Mouse (Mus musculus) kidney, postnatal 10 days (tissue): ENCODE measurements at regions not wholly inside any gene's neighbourhood (a gene's known extent, or its start where the extent isn't known, plus 50 kb on each side); places are given as distances from the start of the nearest gene placed in this dataset.
A peak's percentile ranks its signal among the peaks of the same experiment; 100 is the strongest.

ENCODE experiments used
- DNase-seq: peaks from one replicate; pipeline ENCODE4 v3.0.0; 2021; ENCODE audit warnings: mixed read lengths

GRCm38 (mm10) chr7:72592649-72593048, 286.2 kb upstream of the Mctp2 start:
- no peak for DNase-seq

GRCm38 (mm10) chr7:72593259-72593658, 286.9 kb upstream of the Mctp2 start:
- DNase-seq = no peak

- no peak for DNase-seq
Measured at GRCm38 (mm10) chr7:72594741-72595140, 288.3 kb upstream of the Mctp2 start.

- no peak for DNase-seq
Measured at GRCm38 (mm10) chr7:72596985-72597384, 290.6 kb upstream of the Mctp2 start.

- DNase-seq = no peak
Measured at GRCm38 (mm10) chr7:72601933-72602332, 295.5 kb upstream of the Mctp2 start.

DNA sequence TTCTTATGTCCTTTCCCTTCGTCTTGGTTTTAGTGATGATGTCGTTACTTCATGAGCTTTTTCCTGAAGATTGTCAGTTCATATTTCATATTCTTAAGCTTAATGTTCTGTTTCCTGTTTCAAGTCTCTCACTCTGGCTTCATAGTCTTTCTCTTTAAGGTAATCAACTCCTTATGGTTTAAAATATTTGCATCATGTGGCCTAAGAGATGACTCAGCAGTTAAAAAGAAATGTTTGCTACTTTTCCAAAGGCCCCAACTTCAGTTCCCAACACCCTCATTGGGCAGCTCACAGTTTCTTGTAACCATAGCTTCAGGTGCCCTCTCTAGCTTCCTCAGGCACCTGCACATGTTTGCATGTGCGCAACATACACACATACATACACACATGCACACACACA, 303.4 kb upstream of the Mctp2 start:
- DNase-seq = no peak

DNA sequence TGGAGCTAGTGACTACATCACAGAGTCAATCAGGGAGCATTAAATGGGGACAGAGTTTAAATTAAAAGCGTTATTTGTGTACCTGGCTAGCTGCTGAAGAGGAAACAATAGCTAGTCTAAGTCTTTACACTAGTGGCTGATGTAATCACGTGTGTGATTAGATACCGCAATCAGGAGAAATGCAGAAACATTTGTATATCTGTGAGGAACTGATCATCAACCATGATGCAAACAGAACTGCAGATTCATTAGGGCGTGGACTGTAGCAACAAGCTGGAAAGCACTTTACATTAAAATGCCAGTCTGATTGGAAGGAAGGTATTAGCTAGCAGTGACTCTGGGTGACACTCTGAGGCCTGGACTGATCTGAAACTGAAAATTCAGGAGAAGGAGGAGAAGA, 308.8 kb upstream of the Mctp2 start:
- DNase-seq = no peak

GRCm38 (mm10) chr7:72627369-72627768, 321.0 kb upstream of the Mctp2 start:
- DNase-seq = no peak

- no peak for DNase-seq
Measured at GRCm38 (mm10) chr7:72639566-72639965, 333.2 kb upstream of the Mctp2 start.

- DNase-seq = no peak
Measured at GRCm38 (mm10) chr7:72675018-72675417, 368.6 kb upstream of the Mctp2 start.

- DNase-seq = no peak
Measured at GRCm38 (mm10) chr7:72685803-72686202, 379.4 kb upstream of the Mctp2 start.

GRCm38 (mm10) chr7:72687356-72687755, 380.9 kb upstream of the Mctp2 start:
- no peak for DNase-seq

GRCm38 (mm10) chr7:72691396-72691795, 385.0 kb upstream of the Mctp2 start:
- DNase-seq = no peak

- no peak for DNase-seq
Measured at GRCm38 (mm10) chr7:72691859-72692258, 385.5 kb upstream of the Mctp2 start.

DNA sequence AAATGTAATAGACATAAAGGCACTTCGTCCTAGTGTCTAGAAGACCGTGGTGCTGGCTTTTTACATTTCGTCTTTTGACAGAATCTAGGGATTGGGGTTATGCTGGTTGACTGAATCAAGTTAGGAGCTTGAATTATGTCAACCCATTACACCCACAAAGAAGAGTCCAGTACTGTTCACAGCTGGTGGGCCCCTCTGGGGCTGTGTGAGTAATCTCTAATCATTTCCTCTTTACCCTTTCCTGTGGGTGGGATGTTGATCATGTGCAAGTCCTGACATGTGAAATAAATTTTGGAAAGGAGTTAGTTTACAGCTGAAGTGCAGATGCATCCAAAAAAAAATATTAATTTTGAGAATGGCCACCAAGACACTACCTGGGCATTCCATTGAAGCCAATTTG, 390.3 kb upstream of the Mctp2 start:
- DNase-seq = no peak

GRCm38 (mm10) chr7:72703652-72704341, 397.4 kb upstream of the Mctp2 start:
- no peak for DNase-seq

GRCm38 (mm10) chr7:72711193-72712131, 405.1 kb upstream of the Mctp2 start:
- peak; percentile 26 for DNase-seq

GRCm38 (mm10) chr7:72715401-72715800, 409.0 kb upstream of the Mctp2 start:
- DNase-seq = no peak

GRCm38 (mm10) chr7:72716051-72716450, 409.6 kb upstream of the Mctp2 start:
- DNase-seq = no peak

- DNase-seq = no peak
Measured at GRCm38 (mm10) chr7:72726214-72726854, 419.9 kb upstream of the Mctp2 start.

DNA sequence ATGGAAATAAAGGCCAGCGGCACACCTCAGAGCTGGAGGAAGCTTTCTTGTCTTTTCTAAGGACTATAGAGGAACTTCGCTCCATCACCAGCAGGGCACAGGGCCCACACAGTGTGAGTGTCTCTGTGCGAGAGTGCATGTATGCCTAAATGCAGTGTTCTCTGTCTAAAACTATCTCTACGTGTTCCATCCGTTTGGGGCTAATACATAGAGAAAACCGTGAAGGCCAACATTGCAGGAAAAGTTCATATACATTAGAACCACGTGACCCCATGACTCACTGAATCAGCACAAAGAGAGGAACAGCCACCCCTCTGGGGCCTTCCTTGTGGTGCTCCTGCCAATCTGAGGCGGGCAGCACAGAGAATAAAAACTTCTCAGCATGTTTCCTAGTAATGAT, 431.4 kb upstream of the Mctp2 start:
- DNase-seq = no peak

- no peak for DNase-seq
Measured at GRCm38 (mm10) chr7:72738324-72738944, 432.0 kb upstream of the Mctp2 start.

DNA sequence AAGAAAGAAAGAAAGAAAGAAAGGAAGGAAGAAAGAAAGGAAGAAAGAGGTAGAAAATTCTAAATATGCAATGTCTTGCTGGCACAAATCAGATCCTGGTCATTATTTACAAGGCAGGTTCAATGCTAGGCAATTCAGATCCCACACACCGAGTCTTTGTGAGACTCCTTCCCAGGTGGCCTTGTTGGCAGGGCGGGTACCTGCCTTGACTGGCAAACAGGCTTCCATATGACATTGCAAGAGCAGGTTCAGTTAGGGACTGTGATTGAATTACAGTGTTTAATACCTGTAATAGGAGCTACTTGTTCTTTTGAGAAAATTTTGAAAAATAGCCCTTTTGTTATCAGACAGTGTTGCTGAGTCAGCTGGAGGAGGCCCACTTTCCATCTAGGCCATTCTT, 436.0 kb upstream of the Mctp2 start:
- no peak for DNase-seq
